Mouse (Mus musculus) layer of hippocampus, adult 9-11 months (tissue): Measurements from ENCODE around the gene Hoxb5.

Source experiments
- DNase-seq: peaks from one replicate; pipeline ENCODE4 v3.0.0; 2022

The Hoxb5 gene

GRCm38 (mm10) chr11:96319910-96320309, 16.8 kb downstream of the Hoxb5 start:
- DNase-seq, result no peak

DNA sequence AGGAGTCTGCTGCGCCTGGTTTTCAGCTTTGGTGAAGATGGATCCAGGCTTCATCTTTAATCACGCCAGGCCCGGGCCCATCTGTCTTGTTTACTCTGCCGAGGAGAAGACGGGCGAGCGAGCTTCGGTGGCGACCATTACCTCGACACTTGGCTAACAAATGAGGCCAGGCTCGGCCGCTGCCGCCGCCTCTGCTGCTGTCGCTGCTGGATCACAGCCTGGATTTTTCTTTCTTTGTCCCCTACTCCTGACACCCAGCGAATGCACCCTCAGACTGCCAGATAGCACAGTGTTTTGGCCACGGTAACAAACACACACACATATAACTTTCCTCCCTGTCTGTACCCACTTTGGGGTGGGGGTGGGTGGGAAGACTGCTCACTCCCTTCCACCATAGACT, 17.6 kb downstream of the Hoxb5 start:
- DNase-seq, result no peak

DNA sequence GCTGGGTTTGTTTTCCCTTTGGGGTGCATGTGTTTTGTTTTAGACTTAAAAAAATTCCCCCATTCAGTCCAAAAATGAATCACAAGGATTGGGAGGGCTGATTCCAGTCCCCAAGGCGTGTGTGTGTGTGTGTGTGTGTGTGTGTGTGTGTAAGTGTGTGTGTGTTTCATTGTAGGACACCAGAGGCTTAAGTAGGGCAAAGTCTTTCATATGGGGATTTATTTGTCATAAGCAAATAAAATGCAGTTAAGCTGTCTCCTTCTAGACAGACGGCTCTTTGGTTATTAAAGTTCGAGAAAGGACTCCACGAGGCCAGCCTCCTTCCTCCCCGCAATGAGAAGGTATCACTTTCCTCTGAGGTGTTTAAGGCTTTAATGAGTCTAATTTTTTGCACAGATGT, 18.7 kb downstream of the Hoxb5 start:
- no peak for DNase-seq

DNA sequence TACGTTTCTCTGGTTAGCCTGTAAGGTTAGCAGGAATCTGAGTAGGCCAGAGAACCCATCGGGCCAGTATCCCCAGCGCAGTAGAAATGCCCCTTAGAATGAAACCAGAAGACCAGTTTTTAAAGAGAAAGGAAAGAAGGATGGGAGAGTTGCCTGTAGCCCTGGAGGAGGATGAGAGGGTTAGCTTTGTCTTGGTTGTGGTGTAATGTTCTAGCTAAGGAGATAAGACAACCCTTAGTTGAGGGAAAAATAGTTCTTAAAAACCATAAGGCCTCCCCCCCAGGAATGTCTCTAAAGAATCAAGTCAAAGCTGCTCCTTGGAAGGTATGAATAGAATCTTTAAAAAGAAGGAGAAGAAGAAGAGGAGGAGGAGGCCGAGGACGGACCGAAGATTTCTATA, 19.6 kb downstream of the Hoxb5 start:
- DNase-seq, result no peak

DNA sequence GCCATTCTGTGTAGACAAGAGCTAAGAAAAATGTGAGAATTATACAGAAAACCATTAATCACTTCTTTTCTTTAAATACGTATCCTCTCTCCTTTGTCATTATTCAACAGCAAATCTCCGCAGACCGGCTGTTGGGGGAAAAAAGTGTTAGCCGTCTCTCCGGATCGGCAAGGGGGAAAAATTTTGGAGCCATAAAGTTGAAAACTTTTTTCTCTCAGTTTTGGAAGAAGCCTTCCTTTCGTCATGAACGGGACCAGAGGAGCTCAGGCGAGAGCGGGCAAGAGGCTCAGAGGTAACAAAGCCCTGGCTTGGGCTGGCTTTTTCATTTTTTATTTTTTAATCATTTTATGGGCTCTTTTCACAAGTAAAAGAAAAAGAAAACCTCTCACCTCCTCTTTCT, 20.0 kb downstream of the Hoxb5 start, which contains the start of gene Hoxb3:
Gene Hoxb3, plus strand, starts transcription at position 173 of the 400 bp plus-strand sequence.
- no peak for DNase-seq

- DNase-seq, result no peak
These were observed 21.0 kb downstream of the Hoxb5 start for GRCm38 (mm10) chr11:96324125-96324524.

DNA sequence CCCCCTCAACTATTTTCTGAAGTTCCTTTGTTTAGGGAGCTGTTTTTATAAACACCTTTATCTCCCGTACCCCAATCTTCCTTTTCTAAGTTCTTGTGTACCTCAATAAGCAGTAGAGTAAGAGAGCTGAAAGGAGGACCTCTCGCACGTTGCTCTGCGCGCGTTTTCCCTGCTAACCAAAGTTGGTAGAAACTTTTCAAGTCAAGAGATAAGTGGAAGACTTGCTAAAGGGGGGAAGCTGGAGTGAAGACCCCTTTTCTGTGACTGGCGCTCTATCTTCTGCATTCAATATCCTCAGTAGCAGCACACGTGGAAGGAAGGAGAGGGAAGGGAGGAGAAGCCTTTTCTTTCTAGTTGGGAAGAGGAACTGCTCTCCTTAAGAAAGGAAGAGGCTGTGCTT, 21.8 kb downstream of the Hoxb5 start:
- DNase-seq, result no peak

DNA sequence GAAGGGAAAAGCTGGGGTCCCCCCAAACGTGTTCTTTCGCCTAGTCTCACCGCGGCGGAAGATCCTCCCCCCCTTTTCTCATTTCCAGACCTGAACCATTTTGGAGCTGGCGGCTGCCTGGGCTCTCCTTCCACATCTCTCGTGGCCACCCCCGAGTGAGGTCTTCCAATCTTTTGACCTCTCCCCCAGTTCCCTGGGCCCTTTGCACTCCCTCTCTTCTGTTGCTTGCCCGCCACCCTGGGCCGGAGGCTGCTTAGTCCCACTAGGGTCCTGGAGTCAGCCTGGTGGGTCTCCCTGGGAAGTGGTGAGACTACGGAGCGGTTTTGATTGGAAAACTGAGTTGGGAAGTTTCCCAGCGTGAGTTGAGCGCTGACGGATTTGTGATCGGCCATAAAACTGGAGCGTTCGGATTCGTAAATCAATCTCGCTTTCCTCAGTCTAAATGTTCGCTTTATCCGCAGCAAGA, 22.6 kb downstream of the Hoxb5 start:
- no peak for DNase-seq

DNA sequence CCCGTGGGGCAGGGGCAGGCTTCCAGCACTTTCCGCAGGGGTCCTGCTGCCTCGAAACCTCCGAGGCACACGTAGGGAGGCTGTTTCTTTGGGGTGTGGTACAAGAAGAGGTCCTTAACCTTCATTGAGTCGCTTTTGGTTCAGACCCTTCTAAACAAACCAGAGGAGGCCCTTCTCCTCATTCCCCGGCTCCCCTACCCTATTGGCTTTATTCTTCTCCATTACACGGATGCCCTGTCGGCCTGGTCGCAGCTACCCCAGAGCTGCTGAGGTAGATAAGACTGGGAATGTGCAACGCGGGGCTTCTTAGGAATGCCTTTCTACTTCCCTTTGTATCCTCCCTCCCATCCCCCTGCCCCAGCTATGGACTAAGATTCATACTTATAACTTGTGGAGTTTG, 23.6 kb downstream of the Hoxb5 start:
- no peak for DNase-seq

DNA sequence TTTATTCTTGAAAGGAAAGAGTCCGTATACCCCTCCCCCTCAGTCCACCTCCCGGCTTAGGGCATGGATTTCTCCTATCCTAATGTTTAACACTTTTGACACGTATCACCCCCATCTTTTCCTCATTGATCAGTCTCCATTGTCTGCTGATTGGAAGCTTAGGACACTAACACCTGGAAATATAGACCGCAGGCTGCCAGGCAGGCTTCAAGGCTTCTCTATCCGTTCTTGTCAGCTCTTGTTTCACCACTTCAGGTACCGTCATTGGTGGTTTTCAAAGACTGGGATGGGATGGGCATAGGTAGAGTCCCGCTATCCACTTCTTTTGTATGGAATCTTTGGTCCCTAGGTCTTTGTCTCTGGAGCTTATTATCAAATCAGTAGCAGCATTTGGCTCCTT, 24.0 kb downstream of the Hoxb5 start:
- no peak for DNase-seq

DNA sequence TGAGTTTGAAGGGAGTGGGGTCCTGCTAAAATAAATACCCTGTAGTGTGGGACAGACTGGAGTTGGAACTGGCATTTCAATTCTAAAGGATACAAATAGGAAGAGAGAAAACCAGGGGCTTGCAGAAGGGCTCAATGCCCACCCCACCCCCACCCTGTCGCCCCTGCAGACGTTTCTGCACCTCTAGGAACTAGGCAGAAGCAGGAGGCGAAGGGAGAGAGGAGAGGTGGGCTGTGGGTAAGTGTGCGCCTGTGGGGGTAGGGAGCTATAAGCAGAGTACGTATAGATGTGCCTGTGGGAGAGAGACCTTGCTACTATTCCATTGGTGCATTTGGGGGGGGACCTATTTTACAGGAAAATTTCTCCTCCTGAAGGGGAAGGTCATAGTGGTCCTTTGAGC, 24.6 kb downstream of the Hoxb5 start:
- DNase-seq, result no peak

DNA sequence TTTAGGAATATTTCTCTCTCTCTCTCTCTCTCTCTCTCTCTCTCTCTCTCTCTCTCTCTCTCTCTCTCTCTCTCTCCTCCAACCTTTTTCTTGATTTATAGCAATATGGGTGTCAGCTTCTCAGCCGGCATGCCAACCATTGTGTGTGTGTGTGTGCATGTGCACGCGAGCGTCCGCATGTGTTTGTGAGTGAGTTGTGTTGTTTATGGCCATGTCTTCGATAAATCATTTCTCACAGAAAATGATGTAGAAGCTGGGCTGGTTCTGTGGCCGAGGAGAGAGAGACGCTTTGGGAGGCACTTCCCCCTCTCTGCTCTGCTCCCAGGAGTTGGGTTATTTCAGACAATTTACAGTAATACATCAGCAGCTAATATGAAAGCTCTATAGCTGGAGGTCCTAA, 25.5 kb downstream of the Hoxb5 start:
- no peak for DNase-seq

- no peak for DNase-seq
These were observed 29.0 kb downstream of the Hoxb5 start for GRCm38 (mm10) chr11:96332105-96332504.

- DNase-seq, result no peak
These were observed 29.5 kb downstream of the Hoxb5 start for GRCm38 (mm10) chr11:96332618-96333032.

DNA sequence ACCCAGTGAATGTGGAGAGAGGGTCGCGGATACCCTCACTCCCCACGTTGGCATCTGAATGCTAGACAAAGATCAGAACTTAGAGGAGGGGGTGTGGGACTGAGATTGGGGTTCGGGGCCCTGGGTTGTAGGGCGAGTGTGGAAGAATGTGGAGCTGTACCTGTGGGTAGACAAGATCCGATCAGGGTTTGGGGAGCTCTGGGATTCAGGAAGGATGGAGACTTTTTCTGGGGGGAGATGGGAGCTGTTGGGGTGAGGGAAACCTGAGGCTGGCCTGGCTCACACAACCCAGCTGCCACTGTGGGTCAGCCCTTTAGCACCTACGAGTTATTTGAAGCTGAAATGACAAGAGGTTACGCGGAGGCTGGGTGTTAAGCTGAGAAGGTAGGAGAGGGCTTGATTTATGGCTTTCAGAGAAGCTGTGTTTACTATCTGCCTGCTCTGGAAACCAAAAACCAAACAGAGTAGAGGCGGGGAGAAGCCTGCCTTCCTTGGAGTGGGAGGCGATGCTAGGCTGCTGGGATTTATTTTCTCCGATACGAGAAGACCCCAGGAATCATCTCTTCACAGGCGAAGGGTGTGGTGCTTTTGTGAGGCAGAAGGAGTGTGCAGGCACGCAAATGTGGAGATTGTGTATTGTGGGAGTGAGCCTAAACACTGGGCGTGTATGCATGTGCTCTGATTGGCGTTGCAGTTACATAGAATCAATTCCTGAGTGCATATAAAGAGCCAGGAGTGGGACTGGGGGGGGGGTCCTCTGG, 30.3 kb downstream of the Hoxb5 start:
- no peak for DNase-seq

DNA sequence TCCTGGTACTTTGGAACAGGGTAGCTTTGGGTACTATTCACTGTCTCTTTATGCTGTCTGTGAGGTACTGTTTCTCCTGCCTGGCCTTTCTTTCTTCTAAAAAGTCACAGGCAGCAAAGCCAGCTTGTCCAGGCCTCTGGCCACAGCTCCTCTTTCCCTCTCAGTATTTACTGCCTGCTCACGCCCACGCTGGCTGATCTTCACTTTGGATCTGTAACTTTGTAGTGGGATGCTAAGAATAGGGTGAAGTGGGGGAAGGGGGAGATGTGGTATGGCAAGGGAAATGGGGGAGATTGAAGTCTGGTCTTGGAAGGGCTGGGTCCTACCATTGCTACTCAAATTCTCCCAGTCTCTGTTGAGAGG, 30.8 kb downstream of the Hoxb5 start:
- DNase-seq, result no peak

DNA sequence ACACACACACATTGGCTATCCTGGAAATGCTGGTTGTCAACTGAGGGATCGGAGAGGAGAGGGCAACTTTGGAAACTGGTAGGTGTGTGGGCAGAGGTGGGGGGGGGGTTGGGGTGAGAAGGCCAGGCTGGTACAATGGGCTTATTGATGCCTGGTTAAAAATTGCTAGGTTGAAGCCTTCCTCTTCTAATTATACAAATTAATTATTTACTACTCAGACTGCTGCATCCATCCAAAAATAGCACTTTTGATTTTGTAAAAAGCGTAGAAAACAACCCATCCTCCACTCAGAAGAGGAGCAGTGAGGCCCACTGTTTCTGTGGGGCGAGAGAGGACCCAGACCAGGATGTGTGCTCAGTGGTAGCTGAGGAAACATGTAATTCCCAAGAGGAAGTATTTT, 31.9 kb downstream of the Hoxb5 start:
- DNase-seq, result no peak

GRCm38 (mm10) chr11:96336597-96336996, 33.5 kb downstream of the Hoxb5 start:
- DNase-seq, result no peak

- no peak for DNase-seq
These were observed 33.9 kb downstream of the Hoxb5 start for GRCm38 (mm10) chr11:96337026-96337425.

GRCm38 (mm10) chr11:96338957-96339855, 36.1 kb downstream of the Hoxb5 start:
- no peak for DNase-seq

DNA sequence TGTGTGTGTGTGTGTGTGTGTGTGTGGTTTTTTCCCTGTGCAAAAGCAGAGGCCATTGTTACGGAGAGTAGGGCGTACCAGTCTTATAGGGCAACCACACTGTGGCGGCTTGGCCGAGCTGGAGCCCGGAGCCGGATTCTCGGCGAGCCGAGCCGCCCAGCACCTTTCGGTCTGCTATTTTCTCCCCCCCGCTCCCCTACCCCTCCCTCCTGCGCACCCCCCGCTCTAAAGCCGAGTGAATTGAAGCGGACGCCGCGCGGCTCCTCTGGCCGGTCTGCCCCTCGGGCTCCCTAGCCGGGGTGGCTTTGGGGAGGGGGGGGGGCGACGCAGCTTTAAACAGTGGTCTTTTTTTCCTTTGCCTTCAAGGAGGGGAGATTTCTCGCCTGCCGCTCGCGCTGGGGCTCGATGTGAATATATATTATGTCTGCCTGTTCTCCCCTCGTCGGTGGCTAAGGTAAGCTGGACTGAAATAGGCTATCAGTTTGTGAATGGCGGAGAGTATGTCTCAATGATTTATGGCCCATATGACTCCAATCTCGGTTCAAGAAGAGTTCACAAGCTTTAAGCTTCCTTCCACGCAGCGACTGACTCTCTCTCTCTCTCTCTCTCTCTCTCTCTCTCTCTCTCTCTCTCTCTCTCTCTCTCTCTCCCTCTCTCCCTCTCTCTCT, 37.7 kb downstream of the Hoxb5 start:
- no peak for DNase-seq

- no peak for DNase-seq
These were observed 38.8 kb downstream of the Hoxb5 start for GRCm38 (mm10) chr11:96341701-96342575.

- DNase-seq, result no peak
These were observed 39.4 kb downstream of the Hoxb5 start for GRCm38 (mm10) chr11:96342576-96342930.
